Comparison of ENCODE assay signal across 8 mouse cellular contexts in the genomic region with DNA sequence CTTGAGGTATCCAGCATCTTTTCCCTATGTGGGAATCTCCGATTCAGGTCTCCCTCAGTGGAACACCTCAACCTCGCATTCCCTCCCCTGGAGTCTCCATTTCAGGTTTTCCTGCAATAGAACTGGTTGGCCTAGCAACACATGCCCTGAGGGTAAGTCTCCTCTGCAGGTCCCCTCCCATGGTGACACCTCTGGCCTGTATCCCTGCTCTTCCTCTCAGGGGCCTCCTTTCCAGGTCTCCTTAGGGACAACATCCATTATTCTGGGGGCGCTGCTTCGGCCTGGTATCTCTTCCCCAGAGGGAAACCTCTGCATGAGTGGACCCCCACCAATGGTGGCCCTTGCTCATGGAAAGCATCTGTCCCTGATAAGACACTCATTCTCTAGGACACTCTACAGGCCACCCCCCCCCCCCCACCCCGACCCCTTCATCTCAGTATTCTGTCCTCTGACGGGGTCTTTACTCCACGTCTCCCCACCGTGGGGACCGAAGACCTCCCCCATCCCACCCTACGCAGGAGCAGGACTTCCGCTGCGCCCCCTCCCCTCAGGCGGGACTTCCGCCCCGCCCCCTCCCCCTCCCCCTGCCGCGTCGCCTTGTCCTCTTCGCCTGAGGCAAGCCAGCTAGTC. TPM values are rescaled to one million over a fixed set of nuclear protein-coding genes. Genes with fewer than 3 reads are reported as not detected.
DNase-seq lines count a peak whose midpoint lies in the region; ATAC-seq and TF ChIP-seq lines count a peak whose summit lies in the region.

A gene (plus strand): TSS at position 575 of the 630 bp plus-strand sequence.

- peak within 1 kb of the TSS; percentile 94 for H3K27ac ChIP-seq in intestine, postnatal 0 days (ENCODE audit: low read depth, low read length)
- H3K27ac ChIP-seq in midbrain, embryonic 10.5 days (replicated peaks): peak within 1 kb of the TSS; percentile 96

- no peaks in the 10 kb centered on the region for H3K27me3 ChIP-seq in E14TG2a.4 (ENCODE audit: insufficient read depth, low read length)
- no peaks in the 10 kb centered on the region for H3K27me3 ChIP-seq in intestine, postnatal 0 days (replicated peaks; ENCODE audit: control insufficient read depth, insufficient read depth, low read length)
- H3K27me3 ChIP-seq in midbrain, embryonic 10.5 days (ENCODE audit: low read depth, poor library complexity, severe bottlenecking): no peaks in the 10 kb centered on the region

- ATAC-seq in intestine, postnatal 0 days: peak; percentile 3; the same call in 1 of the 2 replicates

- H3K4me3 ChIP-seq in E14TG2a.4 (replicated peaks; ENCODE audit: low read length): peak within 1 kb of the TSS; percentile 100
- peak within 1 kb of the TSS; percentile 84 for H3K4me3 ChIP-seq in intestine, postnatal 0 days (ENCODE audit: low read depth, low read length)
- H3K4me3 ChIP-seq in midbrain, embryonic 10.5 days: peak within 1 kb of the TSS; percentile 85

- no peak for TF ChIP-seq CTCF in E14TG2a.4 (conservative IDR thresholded peaks at IDR 0.05; ENCODE audit: low read length)
- TF ChIP-seq CTCF in intestine, postnatal 0 days (IDR thresholded peaks at IDR 0.05; ENCODE audit: low read depth): no peak

- H3K4me1 ChIP-seq in E14TG2a.4 (replicated peaks; ENCODE audit: low read depth, low read length): peaks cover 80% of the 10 kb centered on the region
- H3K4me1 ChIP-seq in intestine, postnatal 0 days (replicated peaks; ENCODE audit: control insufficient read depth, insufficient read depth, low read length): peaks cover 3% of the 10 kb centered on the region; the same call in 1 of the 2 replicates
- H3K4me1 ChIP-seq in midbrain, embryonic 10.5 days: peaks cover 28% of the 10 kb centered on the region

- DNase-seq in heart, adult 18-20 months: peak in 1 of 2 experiments; percentile 28
- DNase-seq in heart, adult 11 months: no peak
- DNase-seq in cerebellum, adult 9-11 months: peak; percentile 57
- DNase-seq in gonadal fat pad, adult 2 months (ENCODE audit: low read depth): no peak
- no peak for DNase-seq in midbrain, embryonic 10.5 days (ENCODE audit: low spot score)
- DNase-seq in spleen, adult 12 weeks (ENCODE audit: low spot score): no peak

- 17% methylated on average over 16 of the region's 19 CpGs for WGBS in intestine, postnatal 0 days
- WGBS in midbrain, embryonic 10.5 days: 9% methylated on average over 17 of the region's 19 CpGs

- H3K9ac ChIP-seq in intestine, postnatal 0 days (ENCODE audit: low read depth, low read length): peak within 1 kb of the TSS; percentile 80

- peak within 1 kb of the TSS; percentile 82 for H3K4me2 ChIP-seq in intestine, postnatal 0 days (replicated peaks; ENCODE audit: low read depth)

- H3K36me3 ChIP-seq in E14TG2a.4 (ENCODE audit: insufficient read depth, low read length): peaks cover 8% of the 10 kb centered on the region
- H3K36me3 ChIP-seq in intestine, postnatal 0 days (ENCODE audit: control insufficient read depth, insufficient read depth): no peaks in the 10 kb centered on the region
- peaks cover 2% of the 10 kb centered on the region; the same call in 1 of the 2 replicates for H3K36me3 ChIP-seq in midbrain, embryonic 10.5 days

- H3K9me3 ChIP-seq in E14TG2a.4 (ENCODE audit: low read length): no peaks in the 10 kb centered on the region
- H3K9me3 ChIP-seq in intestine, postnatal 0 days (ENCODE audit: control insufficient read depth): no peaks in the 10 kb centered on the region
- H3K9me3 ChIP-seq in midbrain, embryonic 10.5 days (replicated peaks): no peaks in the 10 kb centered on the region

RNA-seq across cellular contexts. Expression of the gene that starts here (rescaled TPM):
- total RNA-seq in heart, adult 18-20 months (2021): 10 to 100 TPM; 74.1 to 76.3 TPM
- 80.2 and 103 TPM in 2 replicates for polyA plus RNA-seq in gonadal fat pad, adult 2 months (2012; rRNA removed)
- 106 and 111 TPM in 2 replicates for polyA plus RNA-seq in intestine, postnatal 0 days (2015; fragmentation: Nextera tagmentation; extraction: Ambion mirVana)
- polyA plus RNA-seq in midbrain, embryonic 10.5 days (2016; fragmentation: Nextera tagmentation; extraction: Ambion mirVana): 341 and 369 TPM in 2 replicates
